ENCODE assay signal across 8 mouse cellular contexts in the genomic region with DNA sequence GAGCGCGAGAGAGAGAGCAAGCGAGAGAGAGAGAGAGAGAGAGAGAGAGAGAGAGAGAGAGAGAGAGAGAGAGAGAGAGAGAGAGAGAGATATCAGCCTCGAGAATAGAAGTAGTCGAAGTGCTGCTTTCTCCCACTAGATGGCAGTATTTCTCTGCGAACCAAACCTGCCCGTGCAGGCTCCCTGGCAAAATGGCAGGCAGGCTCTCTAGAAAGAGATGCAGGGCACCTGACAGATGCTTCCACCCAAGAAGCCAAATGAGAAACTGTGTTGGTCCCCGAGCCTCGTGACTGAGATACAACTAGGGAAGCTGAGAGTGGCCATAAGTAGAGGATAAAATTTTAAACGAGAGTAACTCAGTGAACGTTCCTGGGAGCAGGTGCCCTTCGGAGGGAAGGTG. TPM values are rescaled to one million over a fixed set of nuclear protein-coding genes. Genes with fewer than 3 reads are reported as not detected.
DNase-seq lines count a peak whose midpoint lies in the region; ATAC-seq and TF ChIP-seq lines count a peak whose summit lies in the region.
"Had no signal": no experiment of that assay in that cellular context is flagged by ENCODE, and none has a peak within 500 bp of the region (broad histone marks: within the 10 kb centered on the region; RNA-seq: fewer than 3 reads in every experiment).

No protein-coding gene starts in this region.

- H3K4me3 ChIP-seq in ES-E14 (ENCODE audit: insufficient read depth in 1 of 2, low read depth in 1 of 2, low read length in 2 of 2, poor library complexity in 1 of 2, severe bottlenecking in 1 of 2): no peak overlapping the region
- H3K4me3 ChIP-seq in embryonic facial prominence, embryonic 14.5 days (ENCODE audit: low read depth, low read length): no peak overlapping the region
- H3K4me3 ChIP-seq: limb, embryonic 15.5 days had no signal

- 21% methylated on average over 11 of the region's 12 CpGs for WGBS in embryonic facial prominence, embryonic 14.5 days

- H3K9me3 ChIP-seq in ES-E14 (ENCODE audit: control insufficient read depth, insufficient read depth, low read depth, low read length): no peaks in the 10 kb centered on the region
- no peaks in the 10 kb centered on the region for H3K9me3 ChIP-seq in embryonic facial prominence, embryonic 14.5 days (ENCODE audit: control insufficient read depth, low read length)
- H3K9me3 ChIP-seq: limb, embryonic 15.5 days had no signal

- H3K4me1 ChIP-seq in ES-E14 (ENCODE audit: control insufficient read depth in 2 of 2, insufficient read depth in 2 of 2, low read length in 2 of 2, poor library complexity in 1 of 2): no peaks in the 10 kb centered on the region
- 0 out of 2 replicates have a peak, but pooled peaks cover 4% of the 10 kb centered on the region for H3K4me1 ChIP-seq in embryonic facial prominence, embryonic 14.5 days (ENCODE audit: control insufficient read depth, insufficient read depth, low read length)

- H3K27ac ChIP-seq in ES-E14 (ENCODE audit: insufficient read depth, low read depth, low read length, poor library complexity, severe bottlenecking): no peak overlapping the region
- no peak overlapping the region for H3K27ac ChIP-seq in embryonic facial prominence, embryonic 14.5 days (replicated peaks; ENCODE audit: low read depth, low read length)
- H3K27ac ChIP-seq: limb, embryonic 15.5 days had no signal

- no peaks in the 10 kb centered on the region for H3K36me3 ChIP-seq in ES-E14 (ENCODE audit: control insufficient read depth, insufficient read depth, low read length, poor library complexity, severe bottlenecking)
- no peaks in the 10 kb centered on the region for H3K36me3 ChIP-seq in embryonic facial prominence, embryonic 14.5 days (ENCODE audit: control insufficient read depth, insufficient read depth, low read length)
- H3K36me3 ChIP-seq: limb, embryonic 15.5 days had no signal

- in situ Hi-C loops in ES-E14 (cut with MboI; ENCODE audit: low sequenced_read_pairs in 2 of 2, unreplicated experiment in 2 of 2): loop anchor here (5.0 to 25.0 kb wide), 3 partner anchors 131 to 281 kb away; a partner anchor contains a TSS

- no peak for ATAC-seq in embryonic facial prominence, embryonic 14.5 days (ENCODE audit: low read depth)
- peak; percentile 92 for ATAC-seq in megakaryocyte, adult 5-6 weeks (ENCODE audit: poor library complexity, severe bottlenecking)

- H3K9ac ChIP-seq in ES-E14 (ENCODE audit: insufficient read depth, low read depth, low read length, poor library complexity, severe bottlenecking): no peak overlapping the region
- H3K9ac ChIP-seq in embryonic facial prominence, embryonic 14.5 days (ENCODE audit: low read depth, low read length): no peak overlapping the region
- H3K9ac ChIP-seq: limb, embryonic 15.5 days had no signal

- H3K27me3 ChIP-seq in embryonic facial prominence, embryonic 14.5 days (replicated peaks; ENCODE audit: control insufficient read depth, insufficient read depth, low read length): no peaks in the 10 kb centered on the region

- intact Hi-C loops in heart, postnatal 10 days (cut with DNase I): loop anchor here (1.0 to 10.0 kb wide), 3 partner anchors 233 to 413 kb away; no protein-coding TSS in a partner anchor

- DNase-seq in ES-E14 (ENCODE audit: low read depth, low spot score): peak; percentile 52
- DNase-seq in adrenal gland, postnatal 36 days: peak; percentile 67 to 77
- peak; percentile 81 for DNase-seq in embryonic facial prominence, embryonic 14.5 days (ENCODE audit: low spot score)
- peak; percentile 71 to 85 for DNase-seq in heart, postnatal 10 days
- DNase-seq in layer of hippocampus, postnatal 36 days: peak; percentile 52 to 73
- peak; percentile 87 for DNase-seq in right cerebral cortex, postnatal 10 days (ENCODE audit: low spot score in 2 of 2)

- no peak overlapping the region for H3K4me2 ChIP-seq in embryonic facial prominence, embryonic 14.5 days (ENCODE audit: low read depth, low read length)
- H3K4me2 ChIP-seq: limb, embryonic 15.5 days had no signal

TF ChIP-seq in ES-E14, 5 proteins besides CTCF, POLR2A, EP300 and RAD21:
- no peak for TF ChIP-seq ZNF384 (IDR thresholded peaks at IDR 0.05; ENCODE audit: low read depth, low read length)
- TF ChIP-seq CHD2 (IDR thresholded peaks at IDR 0.05; ENCODE audit: low read depth, low read length): no peak
- TF ChIP-seq ZC3H11A (IDR thresholded peaks at IDR 0.05; ENCODE audit: borderline replicate concordance, low read depth, low read length): peak; percentile 81
- no peak for TF ChIP-seq HCFC1 (IDR thresholded peaks at IDR 0.05; ENCODE audit: borderline replicate concordance, insufficient read depth, low read length)
- no peak for TF ChIP-seq MAFK (IDR thresholded peaks at IDR 0.05; ENCODE audit: insufficient read depth, low read depth, low read length)
TF ChIP-seq in ES-E14: peak in this region for 1.

RNA-seq across cellular contexts. Expression of a gene that starts 13.4 kb away (rescaled TPM):
- 0.36 TPM in 1 of 2 replicates, not detected in the other for total RNA-seq in ES-E14 (2012; rRNA removed)
- not detected for total RNA-seq in adrenal gland, postnatal 36 days (2021)
- 0.49 and 0.72 TPM in 2 replicates for polyA plus RNA-seq in embryonic facial prominence, embryonic 14.5 days (2014; fragmentation: Nextera tagmentation; extraction: Ambion mirVana)
- under 1 TPM in 1 of 2 experiments, not detected in 1; 0.19 TPM for total RNA-seq in heart, postnatal 10 days (2021)
- total RNA-seq in layer of hippocampus, postnatal 36 days (2021): 1 to 10 TPM; 1.2 to 1.4 TPM
- 0.09 TPM in 1 of 2 replicates, not detected in the other for total RNA-seq in megakaryocyte, adult 5-6 weeks (2015)
- total RNA-seq in megakaryocyte, adult 5-6 weeks (2017): 0.12 and 0.15 TPM in 2 replicates

RNA-seq across cellular contexts. Expression of a gene that starts 37.2 kb away (rescaled TPM):
- 54.7 and 57.9 TPM in 2 replicates for total RNA-seq in ES-E14 (2012; rRNA removed)
- total RNA-seq in adrenal gland, postnatal 36 days (2021): 10 to 100 TPM; 44.3 to 62.3 TPM
- 51.8 and 58.2 TPM in 2 replicates for polyA plus RNA-seq in embryonic facial prominence, embryonic 14.5 days (2014; fragmentation: Nextera tagmentation; extraction: Ambion mirVana)
- total RNA-seq in heart, postnatal 10 days (2021): 10 to 100 TPM; 22.6 to 27.2 TPM
- 10 to 100 TPM; 68.1 to 77.8 TPM for total RNA-seq in layer of hippocampus, postnatal 36 days (2021)
- 71.3 and 81.9 TPM in 2 replicates for total RNA-seq in megakaryocyte, adult 5-6 weeks (2015)
- total RNA-seq in megakaryocyte, adult 5-6 weeks (2017): 68.3 and 79.2 TPM in 2 replicates
